Mouse (Mus musculus) cerebellum, adult 9-10 months (tissue): ENCODE measurements around the gene Dnmt3a.
A peak's percentile ranks its signal among the peaks of the same experiment; 100 is the strongest.

ENCODE experiments used
- DNase-seq: peaks from one replicate; pipeline ENCODE4 v3.0.0; 2022

Dnmt3a gene

GRCm38 (mm10) chr12:3824906-3825713 is 19.3 kb downstream of the Dnmt3a start:
- DNase-seq: no peak

GRCm38 (mm10) chr12:3825714-3826080 is 19.9 kb downstream of the Dnmt3a start:
- DNase-seq: no peak

GRCm38 (mm10) chr12:3827771-3828170 is 22.0 kb downstream of the Dnmt3a start:
- DNase-seq: no peak

- no peak for DNase-seq
These were observed 27.4 kb downstream of the Dnmt3a start for GRCm38 (mm10) chr12:3833059-3833760.

GRCm38 (mm10) chr12:3833851-3834273 is 28.1 kb downstream of the Dnmt3a start:
- DNase-seq: no peak

GRCm38 (mm10) chr12:3834373-3835314 is 28.8 kb downstream of the Dnmt3a start:
- DNase-seq: no peak

- DNase-seq: no peak
These were observed 29.8 kb downstream of the Dnmt3a start for GRCm38 (mm10) chr12:3835576-3835975.

- peak; percentile 83 for DNase-seq
These were observed 31.4 kb downstream of the Dnmt3a start for GRCm38 (mm10) chr12:3837081-3837832.

DNA sequence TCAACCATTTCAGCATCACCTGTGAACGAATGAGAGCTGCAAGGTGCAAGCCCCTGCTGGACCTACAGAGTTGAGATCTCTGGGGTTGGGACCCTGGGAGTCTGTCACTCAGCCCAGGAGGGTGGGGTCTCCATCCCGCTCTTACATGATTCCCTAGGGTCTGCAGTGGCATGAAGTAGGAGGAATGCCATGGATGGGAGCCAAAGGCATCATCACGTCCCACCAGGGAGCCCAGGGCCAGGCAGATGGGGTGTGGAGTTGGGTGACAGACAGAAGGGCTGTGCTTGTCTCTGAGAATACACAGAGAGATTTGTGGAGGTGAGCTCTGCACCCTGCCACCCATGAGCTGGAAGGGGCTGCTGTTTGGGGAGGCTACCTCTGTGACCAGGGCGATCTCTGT is 32.2 kb downstream of the Dnmt3a start:
- peak; percentile 69 for DNase-seq

DNA sequence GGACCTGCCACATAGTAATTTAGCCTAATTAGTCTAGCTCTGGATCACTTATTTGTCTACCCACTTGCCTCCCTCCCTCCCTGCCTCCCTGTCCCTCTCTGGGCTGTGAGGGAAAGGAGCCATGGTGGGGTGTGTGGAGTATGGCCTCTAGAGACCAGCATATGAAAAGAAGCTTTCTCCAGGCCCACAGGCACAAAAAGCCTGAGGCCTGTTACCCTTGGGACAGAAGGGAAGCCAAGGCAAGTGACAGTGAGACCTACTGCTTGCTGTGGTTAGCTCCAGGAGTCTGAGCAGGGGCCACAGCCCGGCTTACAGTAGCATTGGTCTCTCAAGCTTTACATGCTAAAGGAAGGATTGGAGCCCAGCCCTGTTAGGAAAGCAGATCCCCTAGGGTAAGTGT is 33.9 kb downstream of the Dnmt3a start:
- DNase-seq: no peak

DNA sequence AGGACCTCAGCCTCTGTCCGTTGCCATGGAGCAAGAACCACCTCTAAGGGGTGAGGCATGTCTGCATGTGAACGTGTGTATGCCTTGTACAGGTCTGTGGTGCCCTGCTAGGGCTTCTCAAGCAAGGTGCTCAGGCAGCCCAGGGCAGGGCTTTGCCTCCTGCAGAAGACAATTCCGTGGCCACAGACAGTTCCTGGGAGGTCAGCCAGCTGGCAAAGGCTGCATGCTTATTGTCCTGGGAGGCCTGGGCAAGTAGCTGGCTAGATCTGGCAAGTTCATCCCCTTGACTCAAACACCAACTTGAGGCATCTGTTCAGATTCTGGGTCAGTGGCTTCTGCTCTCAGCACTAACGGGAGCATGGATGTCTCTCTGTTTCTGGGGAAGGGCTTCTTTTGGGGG is 35.3 kb downstream of the Dnmt3a start:
- DNase-seq: peak; percentile 95

GRCm38 (mm10) chr12:3842843-3843242 is 37.0 kb downstream of the Dnmt3a start:
- DNase-seq: no peak

DNA sequence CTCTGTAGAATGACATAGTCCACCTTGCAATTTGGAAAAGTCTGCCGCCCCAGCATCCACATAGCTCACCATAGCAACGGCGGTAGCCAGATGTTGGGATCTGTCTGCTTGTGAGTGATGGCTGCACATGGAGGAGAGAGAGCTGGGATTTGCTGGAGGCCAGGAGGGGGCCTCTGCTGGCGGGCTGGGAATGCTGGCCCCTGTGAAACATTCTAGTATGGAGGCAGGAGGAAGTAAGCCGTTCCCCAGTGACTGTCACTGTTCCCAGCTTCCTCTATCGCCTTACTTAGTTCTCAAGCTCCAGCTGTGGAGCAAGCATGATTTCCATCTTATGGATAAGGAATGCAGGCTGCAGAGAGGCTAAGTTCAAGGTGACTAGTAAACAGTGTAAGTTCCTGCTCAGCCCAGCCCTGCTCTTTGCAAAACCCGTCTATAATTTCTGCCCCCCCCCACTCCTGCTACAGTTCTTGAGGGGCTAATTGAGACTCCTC is 37.6 kb downstream of the Dnmt3a start:
- DNase-seq: no peak

- DNase-seq: no peak
These were observed 38.1 kb downstream of the Dnmt3a start for GRCm38 (mm10) chr12:3843918-3844317.

DNA sequence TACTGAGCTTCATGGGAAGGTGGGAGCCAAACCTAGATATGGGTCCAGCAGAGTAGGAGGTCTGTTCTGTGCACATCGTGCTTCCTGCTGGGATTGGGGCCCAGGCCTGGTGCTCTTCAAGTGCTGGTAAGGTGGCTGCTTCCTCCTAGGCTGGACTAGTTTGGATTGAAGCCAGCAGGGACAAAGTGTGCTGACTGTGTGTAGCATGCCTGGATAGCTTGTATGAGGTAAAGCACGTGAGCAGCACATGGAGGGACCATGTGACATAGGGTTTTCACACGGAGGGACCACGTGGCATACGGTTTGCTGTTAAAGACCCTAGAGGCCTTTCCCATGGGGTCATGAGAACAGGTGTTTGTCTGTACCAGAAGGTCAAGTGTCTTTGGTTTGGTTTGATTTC is 38.5 kb downstream of the Dnmt3a start:
- DNase-seq: no peak

GRCm38 (mm10) chr12:3849481-3849880 is 43.7 kb downstream of the Dnmt3a start:
- no peak for DNase-seq

- DNase-seq: no peak
These were observed 44.4 kb downstream of the Dnmt3a start for GRCm38 (mm10) chr12:3850165-3850564.

GRCm38 (mm10) chr12:3850731-3851130 is 44.9 kb downstream of the Dnmt3a start:
- DNase-seq: no peak

- no peak for DNase-seq
These were observed 45.4 kb downstream of the Dnmt3a start for GRCm38 (mm10) chr12:3851179-3851578.

- no peak for DNase-seq
These were observed 46.7 kb downstream of the Dnmt3a start for GRCm38 (mm10) chr12:3852521-3852920.

GRCm38 (mm10) chr12:3854419-3854818 is 48.6 kb downstream of the Dnmt3a start:
- no peak for DNase-seq
